Mouse (Mus musculus) ES-Bruce4 (cell line): Measurements from ENCODE around the gene Ick.

ENCODE experiments used
- CTCF ChIP-seq: IDR thresholded peaks from one replicate; pipeline ENCODE4 v1.8.1; 2011; ENCODE audit warnings: low read depth, low read length
- EP300 ChIP-seq: IDR thresholded peaks from 2 replicates; pipeline ENCODE4 v1.6.1; 2011; ENCODE audit warnings: low read depth, low read length; ENCODE audit not compliant: insufficient read depth
- POLR2A ChIP-seq: IDR thresholded peaks from one replicate; pipeline ENCODE4 v1.8.1; 2011; ENCODE audit warnings: low read length; ENCODE audit not compliant: insufficient read depth

GRCm38 (mm10) chr9:78185686-78186085 lies 76.7 kb downstream of the Ick start:
- TF ChIP-seq POLR2A (no peak), CTCF (no peak), EP300 (no peak)
